Mouse (Mus musculus): ENCODE results near the gene Slc26a5.

GRCm38 (mm10) chr5:21803691-21804188, 61.7 kb downstream of the Slc26a5 start:
- TF ChIP-seq CTCF (IDR thresholded peaks at IDR 0.05 in 2 of 3, conservative IDR thresholded peaks at IDR 0.05 in 1 of 3; ENCODE audit: control insufficient read depth in 1 of 3, insufficient read depth in 1 of 3, low read depth in 2 of 3, low read length in 3 of 3, poor library complexity in 1 of 3, severe bottlenecking in 1 of 3): no peak
- no peak for TF ChIP-seq MAFK (IDR thresholded peaks at IDR 0.05; ENCODE audit: borderline replicate concordance, low read depth, low read length)
- TF ChIP-seq POLR2A (IDR thresholded peaks at IDR 0.05; ENCODE audit: control insufficient read depth in 1 of 2, insufficient read depth in 1 of 2, low read depth in 1 of 2, low read length in 2 of 2, poor library complexity in 1 of 2): no peak
- no peak for TF ChIP-seq NELFE (IDR thresholded peaks at IDR 0.05; ENCODE audit: low read depth, low read length)
- TF ChIP-seq ZMIZ1 (IDR thresholded peaks at IDR 0.05; ENCODE audit: low read depth, low read length): no peak
- TF ChIP-seq EP300 (IDR thresholded peaks at IDR 0.05; ENCODE audit: low read depth in 1 of 2, low read length in 2 of 2): no peak
- no peak for TF ChIP-seq TAL1 (IDR thresholded peaks at IDR 0.05; ENCODE audit: low read length)
- no peak for TF ChIP-seq USF1 (IDR thresholded peaks at IDR 0.05; ENCODE audit: low read depth, low read length)
- no peak for TF ChIP-seq HCFC1 (IDR thresholded peaks at IDR 0.05; ENCODE audit: low read depth, low read length)
- TF ChIP-seq RCOR1 (IDR thresholded peaks at IDR 0.05; ENCODE audit: low read depth, low read length): no peak
- no peak for TF ChIP-seq MAX (IDR thresholded peaks at IDR 0.05; ENCODE audit: low read length)
- TF ChIP-seq POLR2AphosphoS2 (IDR thresholded peaks at IDR 0.05; ENCODE audit: low read length): no peak

Data from MEL (cell line).